Mouse (Mus musculus) megakaryocyte progenitor cell, adult 5-6 weeks (primary cell): Measurements from ENCODE around the gene Cycs. TPM values are rescaled to one million over a fixed set of nuclear protein-coding genes. Genes with fewer than 3 reads are reported as not detected.
"Not testable (repeated sequence)": the region's sequence is repeated elsewhere in the genome, so short reads cannot be mapped to it uniquely, and the experiment has no call there.

Source experiments
- ATAC-seq: replicated peaks from 2 replicates; pipeline ENCODE4 v1.8.0; 2016; ENCODE audit warnings: mild to moderate bottlenecking, moderate TSS enrichment, inconsistent platforms; ENCODE audit not compliant: poor library complexity
- total RNA-seq, 2 experiments: library from RNA; stranded (forward) in 1 of 2; stranded (reverse) in 1 of 2; fragments of 157-497, 149-512 nt in 1 of 2; fragments of 200-1000 nt in 1 of 2; gene quantifications; 2 replicates each; pipeline versions ENCODE4 v1.2.3 to v1.2.4; 2015 to 2017

Gene Cycs
- total RNA-seq (2015) (111 and 140 TPM in 2 replicates), total RNA-seq (2017) (135 and 142 TPM in 2 replicates)

- peak; percentile 97 for ATAC-seq
These were observed at the start of gene Cycs for GRCm38 (mm10) chr6:50566141-50566996. Gene Cycs (minus strand): TSS chr6:50566538.

GRCm38 (mm10) chr6:50601620-50602019 lies 35.3 kb upstream of the Cycs start:
- ATAC-seq: peak; percentile 61

GRCm38 (mm10) chr6:50598560-50598959 lies 32.2 kb upstream of the Cycs start:
- no peak for ATAC-seq

GRCm38 (mm10) chr6:50596301-50597211 lies 30.2 kb upstream of the Cycs start, which contains the start of gene 4921507P07Rik:
Gene 4921507P07Rik (minus strand): TSS chr6:50596632.
- peak; percentile 93 for ATAC-seq

- no peak for ATAC-seq
These were observed 28.0 kb upstream of the Cycs start for GRCm38 (mm10) chr6:50594372-50594771.

GRCm38 (mm10) chr6:50593334-50593845 lies 27.1 kb upstream of the Cycs start:
- no peak for ATAC-seq

GRCm38 (mm10) chr6:50590234-50590633 lies 23.9 kb upstream of the Cycs start:
- ATAC-seq: peak; percentile 74

- peak; percentile 90 for ATAC-seq
These were observed 21.9 kb upstream of the Cycs start for GRCm38 (mm10) chr6:50588251-50588650.

- peak; percentile 29; the same call in 1 of the 2 replicates for ATAC-seq
These were observed 21.1 kb upstream of the Cycs start for GRCm38 (mm10) chr6:50587412-50587811.

GRCm38 (mm10) chr6:50586316-50586715 lies 20.0 kb upstream of the Cycs start:
- no peak for ATAC-seq

- no peak for ATAC-seq
These were observed 19.4 kb upstream of the Cycs start for GRCm38 (mm10) chr6:50585733-50586132.

- ATAC-seq: no peak
These were observed 5.3 kb upstream of the Cycs start for GRCm38 (mm10) chr6:50571661-50572060.

GRCm38 (mm10) chr6:50566997-50567255 lies 588 bp upstream of the Cycs start:
- ATAC-seq: no peak

GRCm38 (mm10) chr6:50563651-50564050 lies 2.7 kb downstream of the Cycs start:
- no peak for ATAC-seq

- no peak for ATAC-seq
These were observed 3.9 kb downstream of the Cycs start for GRCm38 (mm10) chr6:50562421-50562820.

- peak; percentile 43; the same call in 1 of the 2 replicates for ATAC-seq
These were observed 5.6 kb downstream of the Cycs start for GRCm38 (mm10) chr6:50560776-50561175.

- 0 out of 2 replicates have a peak, but pooled peaks have one; percentile 32 for ATAC-seq
These were observed 7.5 kb downstream of the Cycs start for GRCm38 (mm10) chr6:50558877-50559276.

GRCm38 (mm10) chr6:50557566-50557965 lies 8.8 kb downstream of the Cycs start:
- peak; percentile 67 for ATAC-seq

GRCm38 (mm10) chr6:50554223-50554622 lies 12.1 kb downstream of the Cycs start:
- not testable (repeated sequence) for ATAC-seq

- no peak for ATAC-seq
These were observed 13.3 kb downstream of the Cycs start for GRCm38 (mm10) chr6:50552881-50553518.

GRCm38 (mm10) chr6:50549791-50550190 lies 16.5 kb downstream of the Cycs start:
- ATAC-seq: no peak
